ENCODE assay signal across 19 mouse cellular contexts in genomic region chr10:7126882-7127281, GRCm38 (mm10).
"Had no signal": no experiment of that assay in that cellular context is flagged by ENCODE, and none has a peak within 500 bp of the region (broad histone marks: within the 10 kb centered on the region; RNA-seq: fewer than 3 reads in every experiment).

No protein-coding gene starts in this region.

- DNase-seq: kidney, adult 11 months; kidney, adult 8-10 months; kidney, postnatal 10 days; kidney, postnatal 36 days; layer of hippocampus, postnatal 36 days; lung, postnatal 36 days; midbrain, embryonic 14.5 days; right cerebral cortex, postnatal 25 days; spleen, adult 18-20 months; thymus, adult 18-20 months; thymus, postnatal 36 days had no signal

- H3K27me3 ChIP-seq: kidney, embryonic 15.5 days; limb, embryonic 13.5 days; neural tube, embryonic 12.5 days; neural tube, embryonic 15.5 days; stomach, embryonic 15.5 days had no signal

- H3K36me3 ChIP-seq: neural tube, embryonic 15.5 days had no signal

- H3K27ac ChIP-seq: kidney, embryonic 15.5 days; left cerebral cortex, adult 2 months; limb, embryonic 13.5 days; liver, embryonic 14.5 days; neural tube, embryonic 12.5 days; neural tube, embryonic 15.5 days; stomach, embryonic 15.5 days had no signal

- H3K9ac ChIP-seq: kidney, embryonic 15.5 days; limb, embryonic 13.5 days; liver, embryonic 14.5 days; neural tube, embryonic 12.5 days; neural tube, embryonic 15.5 days; stomach, embryonic 15.5 days had no signal

- H3K4me2 ChIP-seq: kidney, embryonic 15.5 days; limb, embryonic 13.5 days; midbrain, embryonic 11.5 days; neural tube, embryonic 12.5 days; neural tube, embryonic 15.5 days; stomach, embryonic 15.5 days had no signal

- H3K9me3 ChIP-seq: kidney, embryonic 15.5 days; limb, embryonic 13.5 days; neural tube, embryonic 12.5 days; neural tube, embryonic 15.5 days; stomach, embryonic 15.5 days had no signal

- H3K4me1 ChIP-seq: kidney, embryonic 15.5 days; limb, embryonic 13.5 days; neural tube, embryonic 12.5 days; neural tube, embryonic 15.5 days; stomach, embryonic 15.5 days had no signal

- H3K4me3 ChIP-seq: kidney, embryonic 15.5 days; left cerebral cortex, adult 2 months; limb, embryonic 13.5 days; neural tube, embryonic 12.5 days; neural tube, embryonic 15.5 days; stomach, embryonic 15.5 days had no signal
